Mouse (Mus musculus) forebrain, embryonic 13.5 days (tissue): ENCODE measurements around the gene Pitpnb. TPM values are rescaled to one million over a fixed set of nuclear protein-coding genes. Genes with fewer than 3 reads are reported as not detected.
A peak's percentile ranks its signal among the peaks of the same experiment; 100 is the strongest.

Experiments
- ATAC-seq: fragments of 200-750 bp; cut with Nextera tagmentation; 2 replicates; pipeline ENCODE4 v1.8.0; 2017
- H3K27ac ChIP-seq: fragments of 300-500 bp; sonication (generic); 2 replicates; pipeline ENCODE4 v1.5.1; 2015; ENCODE audit warnings: inconsistent platforms, mild to moderate bottlenecking, moderate library complexity
- H3K27me3 ChIP-seq: fragments of 300-500 bp; sonication (generic); 2 replicates; pipeline ENCODE4 v1.6.1; 2015; ENCODE audit warnings: mild to moderate bottlenecking, inconsistent platforms
- H3K36me3 ChIP-seq: fragments of 300-500 bp; sonication (generic); 2 replicates; pipeline ENCODE4 v1.6.1; 2015; ENCODE audit warnings: mild to moderate bottlenecking, inconsistent platforms; ENCODE audit not compliant: poor library complexity, severe bottlenecking
- H3K4me1 ChIP-seq: fragments of 300-500 bp; sonication (generic); 2 replicates; pipeline ENCODE4 v1.6.1; 2015; ENCODE audit warnings: inconsistent platforms
- H3K4me2 ChIP-seq: fragments of 300-500 bp; sonication (generic); 2 replicates; pipeline ENCODE4 v1.6.1; 2015; ENCODE audit warnings: inconsistent platforms, mild to moderate bottlenecking, moderate library complexity
- H3K4me3 ChIP-seq: fragments of 300-500 bp; sonication (generic); 2 replicates; pipeline ENCODE4 v1.5.1; 2015; ENCODE audit warnings: mild to moderate bottlenecking, inconsistent platforms
- H3K9ac ChIP-seq: fragments of 300-500 bp; sonication (generic); 2 replicates; pipeline ENCODE4 v1.6.1; 2015; ENCODE audit warnings: mild to moderate bottlenecking, inconsistent platforms
- H3K9me3 ChIP-seq: fragments of 300-500 bp; sonication (generic); replicated peaks from 2 replicates; pipeline ENCODE4 v1.6.1; 2016; ENCODE audit warnings: inconsistent platforms
- WGBS: fragments of 180-500 bp; shearing (Covaris S2); methylation state at CpG from one replicate; pipeline ENCODE4 v1.1.7; 2015; 5-methylcytosine and 5-hydroxymethylcytosine counted together
- polyA plus RNA-seq: library from polyadenylated mRNA; unstranded; fragments of >200 nt; fragmentation: Nextera tagmentation; extraction: Ambion mirVana; gene quantifications from 2 replicates; pipeline ENCODE4 v1.2.1, GENCODE M21; 2015

Pitpnb gene
- polyA plus RNA-seq, 1 experiment from 2014 or later, result 103 TPM

GRCm38 (mm10) chr5:111418202-111419120 is 87.9 kb downstream of the Pitpnb start:
- no peak for ATAC-seq
- no peaks in the 10 kb centered on the region for H3K27me3 ChIP-seq
- peak overlapping the region; percentile 98 for H3K4me3 ChIP-seq
- H3K4me1 ChIP-seq, result peaks cover 60% of the 10 kb centered on the region
- peaks cover 48% of the 10 kb centered on the region for H3K36me3 ChIP-seq
- no peaks in the 10 kb centered on the region for H3K9me3 ChIP-seq
- peak overlapping the region; percentile 99 for H3K27ac ChIP-seq
- H3K9ac ChIP-seq, result peak overlapping the region; percentile 100
- WGBS, result under 1% methylated on average over 61 of the region's 63 CpGs
- H3K4me2 ChIP-seq, result peak overlapping the region; percentile 96

- ATAC-seq, result no peak
- H3K9ac ChIP-seq, result peak overlapping the region; percentile 100
- H3K36me3 ChIP-seq, result peaks cover 52% of the 10 kb centered on the region
- peak overlapping the region; percentile 98 for H3K4me3 ChIP-seq
- H3K4me2 ChIP-seq, result peak overlapping the region; percentile 96
- H3K27me3 ChIP-seq, result no peaks in the 10 kb centered on the region
- H3K27ac ChIP-seq, result peak overlapping the region; percentile 99
- no peaks in the 10 kb centered on the region for H3K9me3 ChIP-seq
- peaks cover 60% of the 10 kb centered on the region for H3K4me1 ChIP-seq
- WGBS, result 1% methylated on average over 42 of the region's 42 CpGs
Measured at GRCm38 (mm10) chr5:111419121-111419881, 88.7 kb downstream of the Pitpnb start.

DNA sequence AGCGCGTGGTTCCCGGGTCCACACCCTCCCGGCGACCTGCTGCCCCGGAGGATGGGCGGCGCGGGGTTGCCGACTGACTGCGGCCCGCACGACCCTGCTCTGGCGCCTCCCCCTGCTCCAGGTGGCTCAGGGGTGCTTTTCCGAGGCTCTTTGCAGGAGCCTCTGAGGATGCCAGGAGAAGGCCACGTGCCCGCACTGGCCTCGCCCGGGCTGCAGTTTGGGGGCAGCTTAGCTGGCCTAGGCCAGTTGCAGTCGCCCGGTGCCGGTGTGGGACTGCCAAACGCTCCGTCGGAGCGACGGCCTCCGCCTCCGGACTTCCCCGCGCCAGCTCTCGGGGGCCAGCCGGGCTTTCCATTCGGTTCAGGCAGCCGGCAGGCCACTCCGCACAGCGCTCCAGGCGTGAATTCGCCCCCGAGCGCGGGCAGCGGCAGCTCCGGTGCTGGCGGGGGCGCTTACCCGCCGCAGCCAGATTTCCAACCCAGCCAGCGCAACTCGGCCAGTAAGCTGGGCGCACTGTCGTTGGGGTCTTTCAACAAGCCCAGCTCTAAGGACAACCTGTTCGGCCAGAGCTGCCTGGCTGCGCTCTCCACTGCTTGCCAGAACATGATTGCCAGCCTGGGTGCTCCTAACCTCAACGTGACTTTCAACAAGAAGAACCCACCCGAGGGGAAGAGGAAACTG is 89.6 kb downstream of the Pitpnb start:
- WGBS, result 1% methylated on average over 51 of the region's 56 CpGs
- peak overlapping the region; percentile 98 for H3K4me3 ChIP-seq
- ATAC-seq, result no peak
- no peaks in the 10 kb centered on the region for H3K9me3 ChIP-seq
- H3K36me3 ChIP-seq, result peaks cover 60% of the 10 kb centered on the region
- H3K4me1 ChIP-seq, result peaks cover 60% of the 10 kb centered on the region
- peak overlapping the region; percentile 99 for H3K27ac ChIP-seq
- H3K9ac ChIP-seq, result peak overlapping the region; percentile 100
- H3K27me3 ChIP-seq, result no peaks in the 10 kb centered on the region
- H3K4me2 ChIP-seq, result peak overlapping the region; percentile 96

DNA sequence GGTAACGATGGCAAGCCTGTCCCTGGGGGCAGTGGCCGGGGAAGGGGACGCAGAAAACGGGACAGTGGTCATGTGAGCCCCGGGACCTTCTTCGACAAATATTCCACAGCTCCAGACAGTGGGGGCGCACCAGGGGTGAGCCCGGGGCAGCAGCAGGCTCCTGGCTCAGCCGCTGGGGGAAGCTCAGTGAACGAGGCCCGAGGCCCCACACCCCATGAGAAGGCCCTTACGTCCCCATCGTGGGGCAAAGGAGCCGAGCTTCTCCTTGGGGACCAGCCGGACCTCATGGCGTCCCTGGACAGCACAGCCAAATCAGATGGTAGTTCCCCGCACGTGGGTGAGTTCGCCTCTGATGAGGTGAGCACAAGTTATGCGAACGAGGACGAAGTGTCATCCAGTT is 90.3 kb downstream of the Pitpnb start:
- no peak for ATAC-seq
- H3K36me3 ChIP-seq, result peaks cover 67% of the 10 kb centered on the region

DNA sequence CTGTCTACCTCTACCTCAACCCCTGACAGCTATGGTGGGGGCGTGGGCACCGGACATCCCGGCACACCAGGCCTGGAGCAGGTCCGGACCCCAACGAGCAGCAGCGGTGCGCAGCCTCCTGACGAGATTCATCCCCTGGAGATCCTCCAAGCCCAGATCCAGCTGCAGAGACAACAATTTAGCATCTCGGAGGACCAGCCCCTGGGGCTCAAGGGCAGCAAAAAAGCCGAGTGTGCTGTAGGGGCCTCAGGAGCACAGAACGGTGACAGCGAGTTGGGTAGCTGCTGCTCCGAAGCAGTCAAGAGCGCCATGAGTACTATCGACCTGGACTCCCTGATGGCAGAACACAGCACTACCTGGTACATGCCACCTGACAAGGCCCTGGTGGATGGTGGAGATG is 90.9 kb downstream of the Pitpnb start:
- ATAC-seq, result no peak
- no peaks in the 10 kb centered on the region for H3K27me3 ChIP-seq
- H3K9ac ChIP-seq, result peak overlapping the region; percentile 100
- H3K4me3 ChIP-seq, result peak overlapping the region; percentile 98
- H3K36me3 ChIP-seq, result peaks cover 71% of the 10 kb centered on the region
- WGBS, result 45% methylated on average over 15 of the region's 15 CpGs
- peaks cover 68% of the 10 kb centered on the region for H3K4me1 ChIP-seq
- peak overlapping the region; percentile 99 for H3K27ac ChIP-seq
- no peaks in the 10 kb centered on the region for H3K9me3 ChIP-seq
- peak overlapping the region; percentile 96 for H3K4me2 ChIP-seq

More for the DNA sequence above, 90.3 kb downstream of the Pitpnb start:
- no peaks in the 10 kb centered on the region for H3K9me3 ChIP-seq
- no peaks in the 10 kb centered on the region for H3K27me3 ChIP-seq
- H3K4me3 ChIP-seq, result peak overlapping the region; percentile 98
- 22% methylated on average over 22 of the region's 22 CpGs for WGBS
- peak overlapping the region; percentile 99 for H3K27ac ChIP-seq
- peak overlapping the region; percentile 96 for H3K4me2 ChIP-seq
- peak overlapping the region; percentile 100 for H3K9ac ChIP-seq
- H3K4me1 ChIP-seq, result peaks cover 62% of the 10 kb centered on the region

DNA sequence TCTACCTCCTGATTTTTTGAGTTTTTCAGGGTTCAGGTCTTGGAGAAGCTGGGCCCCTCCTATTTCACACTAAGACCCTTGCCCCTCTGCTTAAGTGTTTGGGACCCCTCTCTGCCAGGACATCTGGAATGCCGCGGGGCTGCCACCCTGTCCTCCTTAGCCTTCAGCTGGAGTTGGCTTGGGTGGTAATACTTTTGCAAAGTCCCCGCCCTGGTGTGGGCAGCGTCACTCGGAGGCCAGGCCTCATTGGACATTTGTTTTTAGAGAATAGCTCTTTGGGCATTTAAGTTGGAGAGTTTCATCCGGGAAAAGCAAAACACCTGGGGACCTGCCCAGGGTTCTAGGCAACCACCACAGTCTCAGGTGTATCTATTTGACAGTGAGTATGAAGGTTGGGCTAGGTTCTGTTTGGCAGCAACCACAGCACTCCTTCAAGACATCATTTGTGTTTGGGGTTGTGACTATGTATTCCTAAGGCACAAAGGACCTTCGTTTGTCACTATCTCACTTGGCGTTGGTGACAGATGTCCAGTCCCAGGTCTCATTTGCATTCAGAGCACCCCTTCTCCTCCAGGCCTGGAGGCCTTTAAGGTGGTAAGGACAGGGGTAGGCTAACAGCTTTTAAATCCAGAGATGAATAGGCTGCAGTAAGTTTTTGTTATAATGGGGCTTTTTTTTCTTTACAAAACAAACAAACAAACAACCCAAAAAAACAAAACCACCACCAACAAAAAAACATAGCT is 91.7 kb downstream of the Pitpnb start:
- peak overlapping the region; percentile 96 for H3K4me2 ChIP-seq
- peak overlapping the region; percentile 98 for H3K4me3 ChIP-seq
- no peaks in the 10 kb centered on the region for H3K27me3 ChIP-seq
- H3K9me3 ChIP-seq, result no peaks in the 10 kb centered on the region
- 20% methylated on average over 8 of the region's 8 CpGs for WGBS
- H3K4me1 ChIP-seq, result peaks cover 76% of the 10 kb centered on the region
- H3K9ac ChIP-seq, result peak overlapping the region; percentile 100
- H3K27ac ChIP-seq, result peak overlapping the region; percentile 99
- no peak for ATAC-seq
- peaks cover 79% of the 10 kb centered on the region for H3K36me3 ChIP-seq

DNA sequence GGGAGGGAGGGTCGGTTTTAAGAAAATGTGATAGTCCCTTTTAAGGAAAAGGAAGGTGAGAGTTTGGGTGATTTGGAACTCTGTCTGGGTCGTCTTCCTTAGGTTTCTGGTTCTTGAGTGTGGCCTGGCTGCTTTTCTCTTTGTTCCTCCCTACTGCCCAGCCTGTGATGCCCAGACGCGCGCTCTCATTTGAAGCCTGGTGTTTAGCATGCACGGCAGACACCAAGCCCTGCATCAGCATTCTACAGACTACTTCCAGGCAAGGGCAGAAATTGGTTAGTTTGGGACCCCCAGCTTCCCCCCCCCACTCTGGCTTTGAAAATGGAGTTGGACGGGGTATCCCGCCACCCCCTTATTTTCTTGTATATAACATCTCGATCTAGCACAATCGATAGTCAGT is 92.4 kb downstream of the Pitpnb start:
- H3K9ac ChIP-seq, result peak overlapping the region; percentile 100
- peak overlapping the region; percentile 99 for H3K27ac ChIP-seq
- peaks cover 83% of the 10 kb centered on the region for H3K4me1 ChIP-seq
- WGBS, result 18% methylated on average over 10 of the region's 10 CpGs
- no peaks in the 10 kb centered on the region for H3K9me3 ChIP-seq
- H3K4me2 ChIP-seq, result peak overlapping the region; percentile 96
- ATAC-seq, result no peak
- peak overlapping the region; percentile 98 for H3K4me3 ChIP-seq
- peaks cover 86% of the 10 kb centered on the region for H3K36me3 ChIP-seq
- H3K27me3 ChIP-seq, result no peaks in the 10 kb centered on the region

DNA sequence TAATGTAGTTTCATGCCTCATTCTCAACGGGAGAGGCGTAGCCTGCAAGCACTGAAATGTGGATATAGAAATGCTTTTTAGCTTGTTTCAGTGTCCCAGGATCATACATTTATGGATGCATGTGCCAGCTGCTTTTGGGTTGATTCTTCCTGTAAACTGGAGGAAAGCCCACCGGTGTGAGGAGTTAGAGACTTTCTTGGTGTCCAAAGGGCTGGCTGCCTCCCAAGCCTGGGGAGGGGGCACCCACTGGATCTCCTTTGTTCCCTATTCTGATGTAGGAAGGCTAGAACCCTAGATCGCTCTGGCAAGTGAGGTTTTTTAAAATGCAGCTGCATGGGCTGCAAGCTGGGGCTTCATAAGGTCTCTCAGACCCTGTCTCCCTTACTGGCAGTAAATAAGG is 93.1 kb downstream of the Pitpnb start:
- Histone ChIP-seq H3K4me1 (peaks cover 89% of the 10 kb centered on the region), H3K27me3 (no peaks in the 10 kb centered on the region), H3K4me3 (peak overlapping the region; percentile 98), H3K9ac (peak overlapping the region; percentile 100), H3K27ac (peak overlapping the region; percentile 99), H3K4me2 (peak overlapping the region; percentile 96), H3K36me3 (peaks cover 87% of the 10 kb centered on the region), H3K9me3 (no peaks in the 10 kb centered on the region)
- WGBS, result 23% methylated on average over 4 of the region's 4 CpGs
- no peak for ATAC-seq

GRCm38 (mm10) chr5:111425813-111426212 is 95.2 kb downstream of the Pitpnb start:
- Histone ChIP-seq H3K4me1 (peaks cover 91% of the 10 kb centered on the region), H3K27me3 (no peaks in the 10 kb centered on the region), H3K27ac (peak overlapping the region; percentile 69), H3K9me3 (no peaks in the 10 kb centered on the region), H3K9ac (peak overlapping the region; percentile 100), H3K4me3 (peak overlapping the region; percentile 98), H3K4me2 (peak overlapping the region; percentile 96), H3K36me3 (peaks cover 74% of the 10 kb centered on the region)
- ATAC-seq, result no peak
- WGBS, result 62% methylated on average over 9 of the region's 9 CpGs

DNA sequence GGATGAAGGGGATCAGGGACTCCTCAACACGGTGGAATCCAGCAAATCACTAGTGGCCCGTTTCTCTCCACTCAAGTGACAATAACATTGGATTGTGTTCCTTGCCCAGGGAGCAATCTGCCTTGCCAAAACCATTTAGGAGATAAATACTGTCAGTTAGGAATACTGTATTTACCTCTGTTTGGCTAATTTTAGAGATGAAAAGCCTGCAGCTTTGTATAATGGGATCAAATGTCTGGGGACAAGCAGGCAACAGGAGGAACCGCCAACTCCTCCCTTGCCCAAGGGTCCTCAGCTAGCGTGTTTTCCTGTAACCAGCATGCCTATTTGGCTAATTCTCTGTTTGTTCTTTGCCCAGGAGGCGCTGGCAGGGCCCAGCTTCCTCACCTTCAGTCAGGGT is 95.7 kb downstream of the Pitpnb start:
- Histone ChIP-seq H3K4me3 (peak overlapping the region; percentile 98), H3K9me3 (no peaks in the 10 kb centered on the region), H3K4me2 (peak overlapping the region; percentile 96), H3K27ac (peak overlapping the region; percentile 69), H3K36me3 (peaks cover 72% of the 10 kb centered on the region), H3K27me3 (no peaks in the 10 kb centered on the region), H3K9ac (peak overlapping the region; percentile 100), H3K4me1 (peaks cover 91% of the 10 kb centered on the region)
- ATAC-seq, result no peak
- WGBS, result 26% methylated on average over 5 of the region's 5 CpGs

DNA sequence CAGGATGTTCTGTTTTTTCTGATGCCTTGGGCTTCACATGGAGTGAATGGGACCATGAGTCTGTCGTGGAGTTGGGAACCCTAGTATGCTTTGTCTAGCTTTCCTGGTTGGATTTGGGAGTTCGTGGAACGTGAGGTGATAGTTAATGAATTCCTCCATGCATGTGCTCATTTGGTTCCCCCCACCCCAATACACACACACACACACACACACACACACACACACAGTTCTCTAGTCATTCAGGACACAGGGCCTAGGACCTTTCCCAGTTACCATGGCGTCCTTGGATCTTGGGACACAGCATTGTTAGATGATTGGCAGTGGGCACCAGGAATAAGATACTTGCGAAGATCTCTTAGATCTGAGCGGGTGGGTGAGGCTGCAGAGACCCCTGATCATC is 98.3 kb downstream of the Pitpnb start:
- peak overlapping the region; percentile 100 for H3K9ac ChIP-seq
- peaks cover 100% of the 10 kb centered on the region for H3K4me1 ChIP-seq
- H3K4me2 ChIP-seq, result peak overlapping the region; percentile 96
- H3K36me3 ChIP-seq, result peaks cover 56% of the 10 kb centered on the region
- peak overlapping the region; percentile 98 for H3K4me3 ChIP-seq
- ATAC-seq, result no peak
- no peaks in the 10 kb centered on the region for H3K9me3 ChIP-seq
- 39% methylated on average over 6 of the region's 6 CpGs for WGBS
- H3K27me3 ChIP-seq, result no peaks in the 10 kb centered on the region
- peak overlapping the region; percentile 69 for H3K27ac ChIP-seq
